Mouse (Mus musculus) CH12.LX (cell line): ENCODE data around the gene Pfkl.

ENCODE experiments used
- BHLHE40 ChIP-seq: IDR thresholded peaks from 2 replicates; pipeline ENCODE4 v1.6.1; 2011; ENCODE audit warnings: mild to moderate bottlenecking, low read depth, low read length, improper control_type of control experiment
- CTCF ChIP-seq, 2 experiments: IDR thresholded peaks in 1 of 2; conservative IDR thresholded peaks in 1 of 2; 2 replicates each; pipeline ENCODE4 v1.5.1; 2011 to 2012; ENCODE audit warnings: low read depth in 2 of 2, low read length in 2 of 2, improper control_type of control experiment in 1 of 2, inconsistent platforms in 1 of 2, mild to moderate bottlenecking in 1 of 2, moderate library complexity in 1 of 2
- E2F4 ChIP-seq: IDR thresholded peaks from 2 replicates; pipeline ENCODE4 v1.6.1; 2011; ENCODE audit warnings: low read depth, low read length, improper control_type of control experiment; ENCODE audit not compliant: insufficient replicate concordance
- ELF1 ChIP-seq: IDR thresholded peaks from 2 replicates; pipeline ENCODE4 v1.6.1; 2014; ENCODE audit warnings: low read depth, mild to moderate bottlenecking, inconsistent platforms, low read length, improper control_type of control experiment
- GABPA ChIP-seq: IDR thresholded peaks from 2 replicates; pipeline ENCODE4 v1.6.1; 2012; ENCODE audit warnings: low read depth, low read length, improper control_type of control experiment, inconsistent platforms; ENCODE audit not compliant: insufficient replicate concordance
- JUN ChIP-seq: IDR thresholded peaks from 2 replicates; pipeline ENCODE4 v1.6.1; 2011; ENCODE audit warnings: low read depth, mild to moderate bottlenecking, low read length, improper control_type of control experiment, moderate library complexity; ENCODE audit not compliant: insufficient read depth
- MEF2A ChIP-seq: IDR thresholded peaks from 2 replicates; pipeline ENCODE4 v1.6.1; 2014; ENCODE audit warnings: low read depth, mild to moderate bottlenecking, inconsistent platforms, low read length, improper control_type of control experiment, borderline replicate concordance
- POLR2A ChIP-seq: IDR thresholded peaks from 2 replicates; pipeline ENCODE4 v1.6.1; 2011; ENCODE audit warnings: low read depth, mild to moderate bottlenecking, improper control_type of control experiment, low read length
- RAD21 ChIP-seq: IDR thresholded peaks from 2 replicates; pipeline ENCODE4 v1.6.1; 2011; ENCODE audit warnings: low read depth, mild to moderate bottlenecking, low read length, improper control_type of control experiment, moderate library complexity
- SMC3 ChIP-seq: IDR thresholded peaks from 2 replicates; pipeline ENCODE4 v1.6.1; 2011; ENCODE audit warnings: low read depth, low read length, improper control_type of control experiment
- TCF12 ChIP-seq: IDR thresholded peaks from 2 replicates; pipeline ENCODE4 v1.6.1; 2014; ENCODE audit warnings: low read depth, mild to moderate bottlenecking, inconsistent platforms, low read length, improper control_type of control experiment
- USF2 ChIP-seq: conservative IDR thresholded peaks from 2 replicates; pipeline ENCODE4 v1.6.1; 2011; ENCODE audit warnings: low read depth, low read length, improper control_type of control experiment

DNA sequence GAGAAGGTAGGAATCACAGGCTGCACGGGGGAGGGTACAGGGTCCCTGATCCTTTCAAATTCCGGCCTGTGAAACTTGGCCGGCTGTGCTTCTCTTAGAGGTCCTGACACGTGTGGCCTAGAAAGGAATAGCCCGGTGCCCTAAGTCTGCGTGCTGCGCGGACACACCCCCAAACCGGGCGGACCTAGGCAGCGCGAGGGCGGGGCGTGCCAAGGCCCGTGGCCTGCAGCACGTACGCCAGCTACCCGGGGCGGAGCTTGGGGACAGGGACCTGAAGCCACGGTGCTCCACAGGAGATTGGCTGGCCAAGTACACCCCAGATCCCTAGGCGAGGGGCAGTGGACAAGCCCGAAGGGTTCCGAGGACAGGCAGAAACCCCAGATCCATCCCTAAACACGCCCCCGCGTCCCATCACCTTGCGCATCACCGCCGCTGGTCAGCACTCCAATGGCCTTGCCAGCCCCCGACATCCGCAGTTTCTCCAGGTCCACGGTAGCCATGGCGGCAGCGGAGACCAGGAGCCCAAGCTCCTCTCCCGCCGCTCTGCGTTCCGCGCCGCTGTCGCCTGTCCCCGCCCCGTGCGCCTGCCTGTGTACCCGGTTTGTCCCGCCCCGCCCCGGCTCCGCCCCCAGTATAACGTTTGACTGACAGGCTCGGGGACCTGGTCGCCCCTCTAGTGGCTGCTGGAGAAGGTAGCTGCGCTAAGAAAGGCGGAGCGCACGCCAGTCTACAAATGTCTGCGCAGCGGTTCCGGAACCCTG, 519 bp downstream of the Pfkl start:
- TF ChIP-seq BHLHE40, result 0 out of 2 replicates have a peak, but pooled peaks have one; percentile 58
- TF ChIP-seq SMC3, result no peak
- no peak for TF ChIP-seq GABPA
- peak; percentile 89 for TF ChIP-seq POLR2A
- no peak for TF ChIP-seq USF2
- TF ChIP-seq JUN, result no peak
- TF ChIP-seq CTCF (conservative IDR thresholded peaks at IDR 0.05 in 1 of 2, IDR thresholded peaks at IDR 0.05 in 1 of 2; ENCODE audit: low read depth in 2 of 2, low read length in 2 of 2), result peak in 1 of 2 experiments; percentile 62; a peak in 2 of 4 replicates
- peak; percentile 77; the same call in 1 of the 2 replicates for TF ChIP-seq ELF1
- no peak for TF ChIP-seq RAD21
- TF ChIP-seq MEF2A, result peak; percentile 27; the same call in 1 of the 2 replicates
- no peak for TF ChIP-seq E2F4
- TF ChIP-seq TCF12, result peak; percentile 71
